Mouse (Mus musculus) MEL-GATA-1-ER (cell line): Measurements from ENCODE around the gene 9930021J03Rik.
A peak's percentile ranks its signal among the peaks of the same experiment; 100 is the strongest.

Experiments used
- DNase-seq: peaks from one replicate; pipeline ENCODE4 v3.0.0-alpha.2; 2012; ENCODE audit warnings: low read depth; ENCODE audit errors: extremely low read depth

9930021J03Rik gene

DNA sequence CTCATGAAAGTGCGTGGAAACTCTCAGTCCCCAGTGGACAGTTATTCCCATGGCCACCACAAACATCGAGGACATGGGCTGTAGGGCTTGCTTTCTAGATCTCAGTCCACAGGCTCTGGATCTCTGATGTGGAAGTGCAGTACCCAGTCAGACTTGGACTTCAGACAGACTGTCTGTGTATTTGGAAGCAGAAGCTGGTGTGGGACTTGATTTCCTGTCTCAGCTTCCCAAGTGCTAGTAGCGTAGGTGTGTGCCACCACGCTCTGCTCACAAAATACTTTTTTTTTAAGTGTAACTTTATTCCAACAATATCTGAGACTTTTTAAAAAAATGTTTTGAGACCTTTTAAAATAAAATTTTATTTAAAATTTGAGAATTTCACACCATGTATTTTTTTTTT lies 109.5 kb downstream of the 9930021J03Rik start:
- DNase-seq: no peak

GRCm38 (mm10) chr19:29695071-29695470 lies 110.7 kb downstream of the 9930021J03Rik start:
- no peak for DNase-seq

DNA sequence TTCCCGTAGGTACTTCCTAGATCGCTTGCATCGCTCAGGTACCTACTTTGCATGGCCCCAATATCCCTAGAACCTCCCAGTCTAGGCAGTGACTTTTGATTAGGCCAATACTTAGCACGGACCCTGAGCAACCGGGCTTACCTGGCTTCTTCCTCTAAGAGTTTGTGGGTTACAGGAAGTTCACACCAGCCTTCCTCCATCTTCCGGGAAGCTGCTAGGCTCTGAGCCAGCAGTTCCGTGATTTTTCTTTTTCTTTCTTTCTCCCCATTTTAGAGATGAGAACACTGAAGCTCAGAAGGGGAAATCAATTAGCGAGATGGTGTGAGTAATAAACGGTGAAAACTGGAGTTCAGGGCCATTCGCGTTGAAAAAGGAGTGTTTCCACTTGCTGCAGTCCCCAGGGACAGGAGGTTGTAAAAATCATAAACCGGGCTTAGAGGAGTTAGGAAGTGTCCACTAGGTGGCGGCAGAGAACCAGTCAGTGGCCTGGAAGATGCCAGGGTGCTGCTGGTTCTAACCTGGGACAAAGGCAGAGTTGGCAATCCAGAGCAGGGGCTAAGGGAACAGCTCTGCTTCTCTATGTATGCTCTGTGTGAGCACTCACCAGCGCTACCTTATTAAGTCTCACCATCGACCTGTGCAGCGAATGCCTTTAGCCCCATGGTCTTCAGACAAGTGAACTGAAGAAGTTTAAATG lies 121.8 kb downstream of the 9930021J03Rik start:
- peak; percentile 87 for DNase-seq

DNA sequence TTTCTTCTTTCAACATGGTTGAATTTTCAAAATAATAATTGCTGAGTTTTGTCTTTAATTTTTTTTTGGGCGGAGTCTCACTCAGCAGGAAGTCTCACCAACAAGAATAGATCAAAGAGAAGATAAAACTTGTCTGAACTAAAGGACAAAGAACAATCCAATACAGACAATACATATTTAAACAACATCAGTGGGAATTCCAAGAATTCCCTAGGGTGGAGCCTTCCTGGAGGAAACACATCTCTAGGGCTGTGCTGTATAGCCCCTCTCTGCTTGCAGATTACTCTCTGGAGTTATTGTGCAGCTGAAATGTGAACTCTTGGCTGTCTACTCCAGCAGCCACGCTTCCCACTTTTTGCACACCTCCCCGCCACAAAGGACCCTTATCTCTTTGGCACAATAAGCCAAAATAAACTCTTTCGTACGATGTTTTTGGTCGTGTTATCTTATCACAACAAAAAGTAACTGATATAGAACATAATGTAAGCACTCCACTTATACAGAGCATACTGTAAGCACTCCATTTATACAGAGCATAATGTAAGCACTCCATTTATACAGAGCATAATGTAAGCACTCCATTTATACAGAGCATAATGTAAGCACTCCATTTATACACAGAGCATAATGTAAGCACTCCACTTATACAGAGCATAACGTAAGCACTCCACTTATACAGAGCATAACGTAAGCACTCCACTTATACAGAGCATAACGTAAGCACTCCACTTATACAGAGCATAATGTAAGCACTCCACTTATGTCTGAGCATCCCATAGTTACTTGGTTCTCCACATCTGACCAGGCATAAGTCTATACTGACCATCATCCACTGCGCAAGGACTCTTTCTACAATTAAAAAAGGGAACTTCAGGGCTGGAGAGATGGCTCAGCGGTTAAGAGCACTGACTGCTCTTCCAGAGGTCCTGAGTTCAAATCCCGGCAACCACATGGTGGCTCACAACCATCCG lies 125.3 kb downstream of the 9930021J03Rik start:
- peak; percentile 88 for DNase-seq

DNA sequence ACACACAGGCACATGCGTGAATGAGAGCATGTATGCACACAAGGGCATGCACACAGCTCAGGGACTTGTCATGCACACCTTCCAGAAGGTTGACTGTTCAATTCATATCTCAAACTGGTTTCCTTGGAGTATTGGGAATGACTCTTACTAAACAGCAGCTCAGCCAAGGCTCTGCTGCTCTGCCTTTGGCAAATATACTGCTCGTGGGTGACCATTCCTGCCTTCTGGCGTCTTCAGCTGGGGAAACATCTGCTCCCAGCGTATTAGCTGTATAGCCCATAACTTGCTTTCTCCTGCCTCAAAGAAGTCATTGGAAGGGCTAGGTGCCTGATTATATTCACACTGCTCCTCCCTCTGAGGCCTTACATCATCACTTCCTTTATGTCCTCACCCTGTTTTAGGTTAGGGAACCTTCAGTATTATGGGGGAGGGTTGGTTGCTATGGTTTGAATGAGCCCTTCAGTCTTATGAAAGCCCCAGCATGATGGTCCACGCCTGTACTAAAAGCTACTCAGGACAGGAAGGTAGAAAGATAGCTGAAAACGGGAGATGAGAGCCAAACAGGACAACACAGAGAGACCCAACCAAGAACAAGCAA lies 127.5 kb downstream of the 9930021J03Rik start:
- DNase-seq: no peak

DNA sequence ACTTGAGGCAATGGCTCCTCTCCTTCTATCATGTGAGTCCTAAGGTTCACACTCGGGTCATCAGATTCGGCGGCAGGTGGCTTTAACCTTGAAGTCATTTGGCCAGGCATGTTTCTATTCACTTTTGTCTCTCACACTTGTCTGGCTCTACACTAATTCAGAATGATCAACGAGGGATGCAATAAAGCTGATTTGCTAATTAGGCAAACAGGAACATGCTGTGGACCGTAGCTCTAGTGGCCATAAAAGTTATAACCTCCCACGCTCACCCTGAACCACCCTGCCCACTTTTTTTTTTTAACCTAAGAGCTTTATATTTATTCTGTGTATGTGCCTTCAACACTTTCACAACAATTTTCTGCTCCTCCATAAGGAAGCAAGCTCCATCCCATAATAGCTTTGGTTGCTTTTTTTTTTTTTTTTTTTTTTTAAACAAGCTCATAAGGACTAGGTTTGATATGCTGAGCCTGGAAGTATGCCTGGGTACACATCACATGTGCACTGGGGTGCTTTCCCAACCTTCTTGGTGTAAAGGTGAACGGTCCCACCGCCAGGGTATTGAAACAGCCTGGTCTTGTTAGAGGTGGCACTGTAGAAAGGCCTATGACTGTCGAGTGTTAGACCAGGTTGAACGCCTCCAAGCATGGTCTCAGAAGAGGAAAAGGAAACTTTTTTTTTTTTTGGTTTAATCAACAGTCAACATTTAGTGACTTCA lies 129.2 kb downstream of the 9930021J03Rik start:
- no peak for DNase-seq

DNA sequence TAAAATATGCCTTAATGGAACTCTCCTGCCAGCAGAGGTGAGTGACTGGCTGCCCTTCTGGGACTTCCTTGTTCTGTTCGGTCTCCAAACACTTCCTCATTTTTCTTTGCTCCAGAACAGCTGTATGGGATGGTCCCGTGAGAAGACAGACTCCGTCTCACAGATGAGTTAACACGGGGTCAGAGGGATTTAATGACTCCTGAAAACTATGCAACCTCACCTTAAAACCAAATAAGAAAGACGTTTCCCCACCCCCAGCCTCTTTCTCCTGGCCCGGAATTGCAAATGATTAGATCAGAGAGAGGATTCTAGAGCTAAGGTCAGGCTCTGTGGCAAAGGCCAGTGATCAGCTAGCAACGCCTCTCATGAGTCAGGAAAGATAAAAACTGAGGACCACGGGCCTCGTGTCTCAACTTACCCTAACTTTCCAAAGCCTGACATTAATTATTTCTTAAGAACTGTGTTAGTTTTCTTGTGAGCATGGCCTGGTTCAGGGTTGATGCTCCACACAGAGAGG lies 130.2 kb downstream of the 9930021J03Rik start:
- peak; percentile 91 for DNase-seq

- DNase-seq: no peak
Observed at GRCm38 (mm10) chr19:29674946-29675345, 130.8 kb downstream of the 9930021J03Rik start.

GRCm38 (mm10) chr19:29672660-29673059 lies 133.1 kb downstream of the 9930021J03Rik start:
- DNase-seq: no peak

- DNase-seq: no peak
Observed at GRCm38 (mm10) chr19:29671160-29671559, 134.6 kb downstream of the 9930021J03Rik start.

DNA sequence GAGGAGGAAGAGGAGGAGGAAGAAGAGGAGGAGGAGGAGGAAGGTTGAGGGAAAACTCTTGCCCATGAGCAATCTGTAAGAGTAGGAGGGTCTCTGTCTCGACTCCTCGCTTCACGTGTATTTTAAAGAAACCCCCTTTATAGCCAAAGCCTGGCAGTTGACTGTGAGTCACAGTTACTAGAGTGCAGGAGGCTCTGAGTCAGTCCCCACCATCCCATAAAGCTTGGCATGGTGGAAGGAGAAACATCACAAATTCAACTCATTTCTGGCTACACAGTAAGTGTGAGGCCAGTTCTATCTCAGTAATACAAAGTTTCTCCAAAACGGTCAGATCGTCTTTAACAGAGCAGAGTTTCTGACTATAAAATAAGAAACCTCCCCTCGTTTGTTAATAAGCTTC lies 135.5 kb downstream of the 9930021J03Rik start:
- no peak for DNase-seq

DNA sequence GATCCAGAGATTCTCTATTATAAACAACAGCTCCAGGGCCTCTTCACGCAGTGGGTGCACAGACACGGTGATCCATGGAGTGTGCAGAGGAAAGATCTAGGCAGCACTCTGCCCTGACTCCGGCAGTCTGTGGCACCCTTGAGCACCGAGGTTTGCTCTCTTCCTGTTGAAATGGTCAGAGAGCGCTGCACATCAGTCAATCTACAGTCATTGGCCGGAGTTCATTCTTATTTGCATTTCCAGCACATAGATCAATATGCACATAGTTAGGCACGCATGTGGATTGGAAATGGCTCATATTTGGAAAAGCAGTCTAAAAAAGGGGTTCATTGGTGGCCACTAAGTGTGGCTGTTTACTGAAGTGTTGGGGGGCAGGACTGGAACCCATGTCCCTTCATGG lies 137.7 kb downstream of the 9930021J03Rik start:
- no peak for DNase-seq

DNA sequence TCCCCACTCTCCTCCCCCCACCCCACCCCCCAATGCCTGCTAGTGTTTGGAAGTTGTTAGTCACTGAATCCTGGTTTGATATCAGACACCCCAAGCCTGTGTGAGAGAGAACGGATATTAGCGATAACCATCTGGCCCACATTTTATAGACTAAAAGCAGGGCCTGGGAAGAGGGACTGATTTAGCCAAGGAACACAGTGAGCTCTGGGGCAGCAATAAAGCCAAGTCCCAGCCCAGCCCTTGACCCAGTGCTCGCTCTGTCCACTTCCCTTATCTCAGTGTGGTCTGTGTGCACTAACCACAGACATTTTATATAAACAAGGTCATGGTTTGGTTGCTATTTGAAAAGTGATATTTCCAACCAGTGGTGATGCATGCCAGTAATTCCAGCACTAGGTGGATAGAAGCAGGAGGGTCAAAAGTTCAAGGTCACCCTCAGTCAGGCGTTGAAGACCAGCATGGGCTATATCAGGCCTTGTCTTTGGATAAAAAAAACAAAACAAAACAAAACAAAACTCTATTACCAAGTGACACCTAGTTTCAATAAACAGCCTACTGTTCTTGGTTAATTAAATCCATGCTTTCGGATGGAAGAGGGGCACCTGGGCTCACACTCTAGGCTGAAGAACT lies 138.7 kb downstream of the 9930021J03Rik start:
- no peak for DNase-seq

DNA sequence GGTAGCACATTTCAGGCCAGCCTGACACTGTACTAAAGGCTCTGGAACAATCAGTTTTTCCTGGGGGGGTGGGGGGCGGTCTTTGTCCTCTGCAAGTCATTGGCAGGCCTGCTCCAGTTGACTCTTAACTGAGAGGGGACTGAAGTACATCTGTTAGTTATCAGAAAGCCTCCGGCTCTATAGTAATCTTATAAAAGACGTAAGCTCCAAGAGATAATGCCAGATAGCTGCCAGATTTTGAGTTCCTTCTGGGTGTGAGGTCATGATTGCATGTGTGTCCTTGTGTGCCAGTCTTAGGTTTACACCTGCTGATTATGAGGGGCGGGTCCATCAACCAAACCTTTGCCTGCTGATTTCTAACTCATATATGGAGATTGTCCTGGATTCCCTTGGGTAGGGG lies 139.6 kb downstream of the 9930021J03Rik start:
- DNase-seq: no peak

DNA sequence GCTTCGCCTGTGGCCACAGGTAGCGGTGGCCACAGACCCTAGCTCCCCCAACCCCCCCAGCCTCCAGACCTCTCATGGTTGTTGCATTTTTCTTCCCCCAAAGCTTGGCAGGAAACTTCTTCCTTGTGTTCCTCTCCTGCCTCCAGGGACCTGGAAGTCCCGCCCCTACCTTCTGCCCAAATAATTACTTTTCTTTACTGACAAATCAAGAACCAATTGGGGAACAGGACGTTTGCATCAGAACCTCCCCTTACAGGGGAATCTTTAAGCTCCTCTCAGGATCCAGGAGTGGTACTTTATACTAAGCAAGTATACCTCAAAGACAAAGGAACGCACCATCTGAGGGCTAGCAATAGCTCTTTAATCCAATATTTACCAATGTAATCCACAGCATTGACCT lies 140.9 kb downstream of the 9930021J03Rik start:
- DNase-seq: no peak
